Mouse (Mus musculus): ENCODE measurements around the gene Prickle2.

DNA sequence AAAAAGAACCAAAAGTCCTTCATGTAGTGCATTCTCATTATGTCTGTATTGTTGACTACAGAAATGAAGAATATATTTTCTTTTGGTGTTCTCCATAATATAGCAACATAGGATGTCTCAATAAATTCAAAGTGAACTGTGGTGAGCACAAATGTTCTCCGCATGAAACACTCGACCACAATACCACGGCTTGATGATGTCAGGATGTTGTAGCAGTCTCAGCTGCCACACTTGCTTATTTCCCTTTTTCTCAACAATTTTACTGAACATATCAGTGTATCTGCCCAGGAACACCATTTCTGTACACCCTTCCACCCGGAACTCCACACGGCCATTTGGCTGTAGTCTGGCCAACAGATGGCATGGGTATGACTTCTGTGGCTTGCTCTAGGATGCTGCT lies 273.8 kb downstream of the Prickle2 start:
- TF ChIP-seq GATA1 (IDR thresholded peaks at IDR 0.05; ENCODE audit: borderline replicate concordance, low read length) (no peak), FLI1 (IDR thresholded peaks at IDR 0.05; ENCODE audit: low read length) (no peak)
